Mouse (Mus musculus): ENCODE results near the gene E2f2.

GRCm38 (mm10) chr4:136135874-136136728 lies 36.1 kb upstream of the E2f2 start:
- TF ChIP-seq CTCF (IDR thresholded peaks at IDR 0.05; ENCODE audit: low read depth) (peak; percentile 55), EP300 (optimal IDR thresholded peaks at IDR 0.05) (no peak)
